In the genomic region with DNA sequence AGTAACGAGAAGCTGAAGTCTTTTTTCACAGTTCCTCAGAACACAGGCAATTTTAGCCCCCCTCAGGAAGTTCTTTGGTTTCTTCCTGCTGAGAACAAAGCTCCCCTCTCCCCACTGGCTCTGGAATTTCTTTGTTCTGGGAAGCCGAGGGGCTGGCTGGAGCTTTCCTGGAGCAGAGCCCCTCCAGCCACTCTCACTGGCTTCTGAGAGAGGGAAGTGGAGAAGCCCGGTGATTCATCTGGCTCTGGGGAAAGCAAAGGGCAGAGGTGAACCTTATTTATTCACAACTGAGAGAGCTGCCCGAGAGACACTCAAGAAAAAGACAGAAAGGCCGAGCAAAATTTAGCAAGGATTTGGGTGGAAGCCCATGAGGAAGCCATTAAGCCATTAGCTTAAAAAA, we compare ENCODE assay signal across 8 mouse cellular contexts.
DNase-seq lines count a peak whose midpoint lies in the region; ATAC-seq and TF ChIP-seq lines count a peak whose summit lies in the region.

No protein-coding gene starts in this region.

- H3K9me3 ChIP-seq in heart, embryonic 13.5 days = no peaks in the 10 kb centered on the region
- no peaks in the 10 kb centered on the region for H3K9me3 ChIP-seq in kidney, postnatal 0 days (replicated peaks; ENCODE audit: low read length)
- H3K9me3 ChIP-seq in midbrain, embryonic 12.5 days = no peaks in the 10 kb centered on the region

- H3K36me3 ChIP-seq in heart, embryonic 13.5 days = no peaks in the 10 kb centered on the region
- no peaks in the 10 kb centered on the region for H3K36me3 ChIP-seq in kidney, postnatal 0 days (ENCODE audit: insufficient read depth, low read length)
- H3K36me3 ChIP-seq in midbrain, embryonic 12.5 days = no peaks in the 10 kb centered on the region

- peaks cover 16% of the 10 kb centered on the region for H3K4me1 ChIP-seq in heart, embryonic 13.5 days
- no peaks in the 10 kb centered on the region for H3K4me1 ChIP-seq in kidney, postnatal 0 days (replicated peaks; ENCODE audit: insufficient read depth, low read length)
- H3K4me1 ChIP-seq in midbrain, embryonic 12.5 days = peaks cover 22% of the 10 kb centered on the region

- H3K9ac ChIP-seq in heart, embryonic 13.5 days = peak overlapping the region; percentile 24; the same call in 1 of the 2 replicates
- H3K9ac ChIP-seq in kidney, postnatal 0 days (ENCODE audit: low read depth, low read length) = no peak overlapping the region
- H3K9ac ChIP-seq in midbrain, embryonic 12.5 days (replicated peaks) = no peak overlapping the region; the same call in 1 of the 2 replicates

- WGBS in heart, embryonic 13.5 days = 8% methylated on average over 5 of the region's 5 CpGs
- 3% methylated on average over 5 of the region's 5 CpGs for WGBS in kidney, postnatal 0 days
- WGBS in midbrain, embryonic 12.5 days = 3% methylated on average over 5 of the region's 5 CpGs

- H3K4me3 ChIP-seq in heart, embryonic 13.5 days = no peak overlapping the region
- no peak overlapping the region for H3K4me3 ChIP-seq in kidney, postnatal 0 days (replicated peaks; ENCODE audit: low read depth, low read length)
- peak overlapping the region; percentile 14; the same call in 1 of the 2 replicates for H3K4me3 ChIP-seq in midbrain, embryonic 12.5 days

- intact Hi-C loops in left cerebral cortex, postnatal 10 days (cut with DNase I) = loop anchor here (5.0 to 10.0 kb wide), 2 partner anchors 47 to 110 kb away; no protein-coding TSS in a partner anchor

- TF ChIP-seq CTCF in kidney, postnatal 0 days (IDR thresholded peaks at IDR 0.05; ENCODE audit: low read depth) = no peak

- peak; percentile 8 to 50 for DNase-seq in left cerebral cortex, postnatal 10 days (ENCODE audit: extremely low spot score in 1 of 2, low spot score in 2 of 2)
- DNase-seq in left cerebral cortex, adult 11 months (ENCODE audit: low spot score) = no peak
- peak; percentile 45 for DNase-seq in embryo, embryonic 11.5 days (ENCODE audit: low read depth, low spot score)
- peak; percentile 87 for DNase-seq in kidney, postnatal 0 days (ENCODE audit: low spot score)
- no peak for DNase-seq in cerebellum, postnatal 36 days

- peak overlapping the region; percentile 92 for H3K27ac ChIP-seq in heart, embryonic 13.5 days (replicated peaks)
- peak overlapping the region; percentile 85 for H3K27ac ChIP-seq in kidney, postnatal 0 days
- peak overlapping the region; percentile 92 for H3K27ac ChIP-seq in midbrain, embryonic 12.5 days (replicated peaks)

- ATAC-seq in heart, embryonic 13.5 days (ENCODE audit: extremely low read depth, insufficient number of reproducible peaks, low FRiP score, low TSS enrichment) = no peak
- ATAC-seq in kidney, postnatal 0 days (replicated peaks; ENCODE audit: low FRiP score, low read depth) = peak; percentile 50
- peak; percentile 41; the same call in 1 of the 2 replicates for ATAC-seq in midbrain, embryonic 12.5 days (ENCODE audit: low FRiP score, low read depth)
- no peak for ATAC-seq in erythroid progenitor cell, adult 5-6 weeks (replicated peaks; ENCODE audit: low FRiP score, poor library complexity, severe bottlenecking)

- H3K27me3 ChIP-seq in heart, embryonic 13.5 days (replicated peaks) = peaks cover 63% of the 10 kb centered on the region
- H3K27me3 ChIP-seq in kidney, postnatal 0 days (ENCODE audit: insufficient read depth, low read length) = no peaks in the 10 kb centered on the region
- peaks cover 12% of the 10 kb centered on the region; the same call in 1 of the 2 replicates for H3K27me3 ChIP-seq in midbrain, embryonic 12.5 days

- peak overlapping the region; percentile 70 for H3K4me2 ChIP-seq in heart, embryonic 13.5 days
- peak overlapping the region; percentile 31 for H3K4me2 ChIP-seq in kidney, postnatal 0 days (ENCODE audit: low read length)
- H3K4me2 ChIP-seq in midbrain, embryonic 12.5 days (replicated peaks) = peak overlapping the region; percentile 57

Comparison
In these comparisons a context has a peak if more than half of its experiments do, and no peak if none do; other contexts are left out.
1. DNase-seq: peak in left cerebral cortex, postnatal 10 days (2 of 2), embryo, embryonic 11.5 days (single experiment) and kidney, postnatal 0 days (single experiment); none in left cerebral cortex, adult 11 months (single experiment) and cerebellum, postnatal 36 days (0 of 2).
2. ATAC-seq: peak in kidney, postnatal 0 days (single experiment) and midbrain, embryonic 12.5 days (single experiment); none in heart, embryonic 13.5 days (single experiment) and erythroid progenitor cell, adult 5-6 weeks (single experiment).
3. Peak in every context shown above with its lines, with median percentiles within 50 percentile points of each other: H3K27ac ChIP-seq and H3K4me2 ChIP-seq.